Mouse (Mus musculus): ENCODE results near the gene Kif26b.

Kif26b gene

DNA sequence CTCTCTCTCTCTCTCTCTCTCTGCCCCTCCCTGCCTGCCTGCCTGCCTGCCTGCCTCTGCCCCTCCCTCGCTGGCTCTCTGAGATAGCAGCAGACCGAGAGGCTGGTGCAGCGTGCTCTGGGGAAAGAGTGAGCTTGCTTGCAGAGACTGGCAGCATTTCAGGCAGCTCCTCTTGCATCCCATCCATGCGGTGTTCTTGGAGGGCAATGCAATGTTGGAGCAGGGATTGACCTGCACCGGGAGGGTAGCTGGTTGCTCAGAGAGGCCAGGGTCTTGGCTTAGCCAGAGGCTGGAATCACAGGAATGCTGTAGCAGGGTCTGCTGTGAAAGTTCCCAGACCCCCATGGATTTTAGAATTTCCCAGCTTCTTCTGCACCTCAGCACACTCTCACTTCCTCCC, 269.4 kb downstream of the Kif26b start:
- DNase-seq = no peak

DNA sequence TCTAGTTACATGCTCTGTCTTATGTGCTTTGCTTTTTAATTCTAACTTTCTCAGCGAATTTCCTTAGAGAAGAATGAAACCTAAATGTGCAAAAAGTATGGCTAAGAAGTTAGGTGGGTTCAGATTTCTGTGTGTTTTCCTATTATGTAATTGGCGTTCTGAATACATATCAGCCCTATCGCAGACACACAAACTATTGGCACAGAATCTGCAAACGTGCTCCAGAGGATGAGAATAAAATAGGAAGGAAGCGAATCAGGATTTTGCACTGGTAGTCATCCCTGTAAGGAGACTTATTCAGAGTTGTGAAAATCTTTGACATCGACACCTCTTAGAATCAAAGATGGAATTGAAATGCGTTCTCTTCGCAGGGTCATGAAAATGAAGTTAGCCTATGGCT, 270.0 kb downstream of the Kif26b start:
- no peak for DNase-seq

DNA sequence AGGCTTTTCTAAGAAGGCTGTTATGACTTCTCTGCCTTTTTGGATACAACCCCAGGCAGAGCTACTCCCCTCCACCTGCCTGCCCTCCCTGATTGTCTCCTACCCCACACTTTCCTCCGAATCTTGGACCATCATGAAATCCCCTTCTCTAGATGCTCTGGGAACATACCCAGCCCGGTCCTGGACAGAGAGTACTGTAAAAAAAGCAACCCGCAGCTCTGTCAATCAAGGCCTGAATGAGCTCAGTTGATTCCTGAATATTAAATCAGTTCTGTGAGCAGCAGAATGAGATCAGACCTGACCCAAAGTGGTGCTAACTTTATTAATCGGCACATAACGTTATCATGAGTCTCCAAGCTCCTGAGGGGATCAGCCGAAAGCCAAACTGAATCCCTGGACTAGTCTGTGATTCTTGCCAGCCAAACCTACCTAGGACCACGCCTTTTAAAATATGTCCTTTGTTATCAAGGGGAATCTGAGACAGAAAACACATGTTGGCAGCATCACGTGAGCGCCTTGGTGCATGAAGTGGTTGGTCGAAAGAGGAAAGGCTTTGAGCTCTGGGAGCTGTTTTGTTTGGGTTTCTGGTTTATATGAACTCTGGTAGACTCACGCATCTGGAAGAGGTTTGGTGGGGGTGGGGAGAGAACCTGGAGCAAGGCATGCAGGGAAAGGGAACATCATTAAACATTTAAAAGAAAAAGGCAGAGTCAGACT, 271.1 kb downstream of the Kif26b start:
- DNase-seq = no peak

- no peak for DNase-seq
Observed at GRCm38 (mm10) chr1:178803155-178803554, 274.2 kb downstream of the Kif26b start.

DNA sequence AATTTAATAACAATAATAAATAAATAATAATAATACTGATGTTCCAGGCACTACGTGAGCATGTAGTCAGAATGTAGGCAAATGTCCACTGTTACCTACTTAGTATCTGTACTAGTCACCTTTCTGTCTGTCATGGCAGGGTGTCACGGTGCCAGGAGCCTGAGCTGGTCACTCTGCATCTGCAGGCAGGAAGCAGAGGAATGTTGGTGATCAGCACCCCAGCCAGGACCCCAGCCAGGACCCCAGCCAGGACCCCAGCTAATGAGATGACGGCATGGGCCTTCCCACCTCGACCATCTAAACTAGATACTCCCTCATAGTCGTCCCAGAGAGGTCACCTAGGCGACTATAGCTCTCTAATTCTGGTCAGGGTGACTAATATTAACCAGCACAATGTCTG, 288.6 kb downstream of the Kif26b start:
- DNase-seq = no peak

- no peak for DNase-seq
Observed at GRCm38 (mm10) chr1:178819060-178819459, 290.1 kb downstream of the Kif26b start.

GRCm38 (mm10) chr1:178820079-178820478, 291.2 kb downstream of the Kif26b start:
- DNase-seq = no peak

DNA sequence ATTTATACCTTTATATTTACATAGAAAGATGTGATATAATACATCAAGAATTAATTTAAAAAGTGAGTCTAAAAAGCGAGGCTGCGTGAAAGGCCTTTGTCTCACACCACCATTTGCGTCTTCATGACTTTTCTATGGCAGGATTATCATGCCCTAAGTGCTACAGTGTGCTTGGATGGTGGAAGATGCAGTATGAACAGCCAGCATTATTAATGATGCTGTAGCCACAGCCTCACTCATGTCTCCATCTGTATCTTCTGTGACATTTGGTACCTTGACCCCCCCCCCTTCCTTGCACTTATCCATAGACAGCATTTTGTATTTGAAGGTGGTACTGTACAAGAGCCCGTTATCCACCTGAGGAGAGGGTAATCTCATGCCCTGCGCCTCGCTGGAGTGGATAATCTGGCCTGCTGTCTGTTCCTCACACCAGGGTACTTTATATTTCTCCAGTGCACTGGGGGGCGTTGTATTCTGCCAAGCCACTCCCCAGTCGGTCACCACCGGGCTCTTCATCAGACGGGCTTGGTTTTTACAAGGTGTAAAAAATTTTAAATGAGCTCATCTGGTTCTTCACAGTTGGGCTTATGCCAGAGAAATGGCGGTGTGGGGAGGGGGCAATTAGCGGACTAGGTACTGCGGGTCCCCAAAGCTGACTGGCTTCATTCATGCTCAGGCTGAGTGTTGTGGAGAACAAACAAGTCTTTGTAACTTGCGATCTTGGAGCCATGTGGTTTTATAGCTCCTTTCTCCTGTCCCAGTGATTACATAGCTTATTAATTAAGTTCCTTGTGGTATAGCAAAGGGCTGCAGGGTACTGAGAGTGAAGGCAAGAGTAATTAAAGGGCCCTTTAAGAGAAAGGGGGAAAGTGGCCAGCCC, 291.9 kb downstream of the Kif26b start:
- no peak for DNase-seq

DNA sequence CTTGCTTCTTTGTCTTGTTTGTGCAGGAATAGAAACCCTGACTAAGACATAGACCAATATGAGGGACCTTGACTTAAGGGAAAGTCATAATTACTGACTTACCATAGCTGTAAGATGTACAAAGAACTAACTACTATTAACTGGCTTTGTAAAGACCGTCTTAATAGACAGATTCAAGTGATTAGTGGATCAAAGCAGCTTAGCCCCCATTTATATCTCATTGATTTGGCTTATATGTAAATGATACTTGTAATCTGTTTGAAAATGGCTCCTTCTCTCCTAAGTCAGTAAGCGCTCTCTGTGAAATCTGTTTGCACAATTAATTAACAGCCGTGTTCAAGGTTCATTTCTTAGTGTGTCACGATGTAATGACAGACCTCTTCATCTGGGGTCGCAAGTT, 295.9 kb downstream of the Kif26b start:
- no peak for DNase-seq

DNA sequence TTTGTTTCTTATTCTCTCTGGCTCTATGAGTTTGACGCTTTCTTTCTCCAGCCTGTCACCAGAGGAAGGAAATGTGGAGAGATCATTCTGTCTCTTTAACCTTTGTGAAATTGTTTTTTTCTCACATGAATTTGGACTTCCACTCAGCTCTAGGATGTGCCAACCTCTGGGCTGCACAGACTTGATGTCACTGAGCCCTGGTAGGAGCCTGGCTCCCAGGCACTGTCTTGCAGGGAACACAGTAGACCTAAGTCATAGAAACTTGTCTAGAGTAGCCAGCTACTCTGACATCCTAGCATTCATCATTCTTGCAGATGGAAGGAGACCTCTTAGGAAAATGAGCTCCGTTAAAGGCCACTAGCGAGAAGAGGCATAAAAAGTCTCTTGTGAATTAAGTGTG, 298.3 kb downstream of the Kif26b start:
- no peak for DNase-seq

DNA sequence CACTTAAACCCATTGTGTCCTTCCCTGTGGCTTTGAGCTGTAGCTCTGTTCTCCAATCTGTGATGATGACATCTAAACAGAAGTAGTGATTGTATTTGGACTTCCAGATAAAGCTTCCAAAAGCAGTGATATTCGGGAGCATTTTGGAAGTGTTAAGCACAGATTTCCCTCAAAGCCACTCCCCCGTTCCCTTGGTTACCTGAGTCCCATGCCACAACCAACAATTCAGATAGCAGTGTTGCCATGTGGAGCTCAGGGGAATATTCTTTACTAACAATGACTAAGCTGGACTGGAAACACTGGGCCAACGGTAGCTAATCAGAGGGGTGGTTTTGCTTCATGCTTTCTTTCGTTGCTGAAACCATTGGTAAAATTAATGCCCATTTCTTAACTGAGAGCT, 300.5 kb downstream of the Kif26b start:
- no peak for DNase-seq

DNA sequence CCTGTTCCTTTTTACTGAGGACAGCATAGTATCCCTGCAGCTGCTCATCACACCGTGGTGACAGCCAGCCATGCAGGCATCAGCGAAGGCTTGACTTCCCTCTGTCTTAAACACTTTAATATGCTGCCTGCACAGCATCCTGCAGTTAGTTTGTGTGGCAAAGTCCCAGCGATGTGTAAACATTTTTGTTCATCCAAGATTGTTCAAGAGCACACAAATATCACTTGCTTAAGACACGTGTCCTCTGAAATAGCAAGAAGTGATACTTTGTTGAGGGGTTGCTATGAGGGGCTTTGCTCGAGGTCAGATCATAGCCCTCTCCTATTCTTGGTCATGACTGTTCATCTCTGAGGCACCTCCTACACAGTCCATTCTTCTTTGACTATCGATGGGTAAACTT, 303.6 kb downstream of the Kif26b start:
- no peak for DNase-seq

DNA sequence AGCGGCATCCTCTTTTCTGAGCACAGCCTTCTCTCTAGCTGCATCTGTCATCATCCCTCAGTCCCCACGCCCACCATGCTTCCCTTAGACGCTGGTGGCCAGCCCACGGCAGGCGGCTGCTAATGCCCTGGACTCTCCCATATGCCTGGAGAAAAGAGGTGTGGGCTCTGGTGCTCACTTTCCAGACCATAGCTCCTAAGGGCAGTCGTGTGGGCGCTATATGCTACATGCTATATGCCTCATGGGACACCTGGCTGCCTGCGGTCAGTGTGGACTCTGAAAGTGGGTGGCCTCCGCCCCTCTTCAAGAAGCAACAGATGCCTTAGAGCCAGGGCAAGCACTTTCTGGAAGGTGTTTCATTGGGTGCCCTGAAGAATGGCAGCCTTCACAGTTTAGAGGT, 306.9 kb downstream of the Kif26b start:
- DNase-seq = no peak

GRCm38 (mm10) chr1:178836998-178837397, 308.1 kb downstream of the Kif26b start:
- no peak for DNase-seq

DNA sequence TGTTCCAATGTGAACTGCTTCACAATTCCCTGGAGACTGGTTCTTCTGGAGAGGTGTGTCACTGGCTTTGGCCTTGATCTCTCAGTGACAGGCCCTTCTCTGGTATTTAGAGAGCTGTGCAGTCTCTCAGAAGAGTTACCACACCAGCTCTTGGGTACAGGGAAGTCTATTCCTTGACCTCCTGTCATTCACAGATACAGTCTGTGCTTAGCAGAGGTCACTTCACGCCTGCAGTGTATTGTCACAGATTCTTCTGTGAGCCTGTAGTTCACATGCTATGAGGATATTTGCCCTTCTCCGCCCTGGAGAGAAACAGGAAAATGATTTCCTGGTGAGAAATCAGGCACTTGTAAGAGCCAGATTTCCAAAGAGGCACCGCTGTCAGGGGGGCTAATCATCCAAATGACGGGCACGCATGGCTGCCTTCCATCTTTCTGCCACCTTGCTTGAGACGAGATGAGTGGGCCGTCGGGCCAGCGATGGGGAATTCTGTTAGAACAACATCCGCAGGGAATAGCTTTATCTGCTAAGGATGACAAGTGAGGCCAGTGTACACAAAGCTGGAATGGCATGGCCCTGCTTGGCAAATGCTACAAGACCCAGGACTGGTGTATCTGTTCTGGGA, 309.9 kb downstream of the Kif26b start:
- DNase-seq = no peak

DNA sequence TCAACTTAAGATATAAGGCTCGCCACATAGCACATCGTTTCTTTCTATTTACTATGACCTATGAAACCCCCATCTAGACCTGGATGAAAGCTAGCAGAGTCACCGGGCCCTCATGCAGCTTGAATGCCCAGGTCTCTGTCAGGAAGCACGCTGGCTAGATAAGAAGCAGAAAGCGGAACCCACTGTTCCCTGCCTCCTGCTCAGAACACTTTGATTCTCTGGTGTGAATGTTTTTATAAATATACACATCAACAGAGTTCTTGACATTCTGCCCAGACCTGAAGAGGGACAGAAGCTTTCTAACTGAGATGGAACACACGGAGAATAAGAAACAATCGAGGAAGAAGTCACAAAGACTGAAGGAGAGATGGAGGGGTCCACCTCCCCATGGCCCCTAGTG, 311.4 kb downstream of the Kif26b start:
- DNase-seq = no peak

- no peak for DNase-seq
Observed at GRCm38 (mm10) chr1:178844839-178845238, 315.9 kb downstream of the Kif26b start.

DNA sequence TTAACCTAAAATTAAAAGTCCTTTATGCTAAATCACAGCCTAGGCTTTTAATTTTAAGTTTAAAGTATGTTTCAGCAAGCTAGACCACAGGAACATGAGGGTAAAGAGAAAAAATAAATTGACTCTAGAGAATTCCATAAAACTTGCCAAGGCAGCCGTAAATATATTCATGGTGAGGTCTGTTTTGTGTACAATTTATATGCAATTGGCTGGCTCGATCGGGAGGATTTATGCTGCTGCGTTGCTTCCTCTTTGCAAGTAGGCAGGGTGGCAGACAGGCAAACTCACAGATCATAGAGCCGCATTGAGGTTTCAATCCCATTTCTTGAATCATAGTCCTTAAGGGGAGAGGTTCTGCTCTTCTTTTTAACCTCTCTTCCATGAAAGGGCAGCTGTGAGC, 318.6 kb downstream of the Kif26b start:
- no peak for DNase-seq

- DNase-seq = no peak
Observed at GRCm38 (mm10) chr1:178848380-178849106, 319.6 kb downstream of the Kif26b start.

GRCm38 (mm10) chr1:178850569-178850968, 321.6 kb downstream of the Kif26b start:
- DNase-seq = no peak

GRCm38 (mm10) chr1:178854936-178855335, 326.0 kb downstream of the Kif26b start:
- DNase-seq = no peak

- no peak for DNase-seq
Observed at GRCm38 (mm10) chr1:178855974-178856373, 327.0 kb downstream of the Kif26b start.
